Mouse (Mus musculus) kidney, adult 2 months (tissue): Measurements from ENCODE around the gene Fbxo3.

Experiments
- CTCF ChIP-seq: fragments of 200-500 bp; conservative IDR thresholded peaks from 2 replicates; pipeline ENCODE4 v1.5.1; 2011; ENCODE audit warnings: low read depth, mild to moderate bottlenecking, control low read depth, low read length, moderate library complexity, mixed read lengths; ENCODE audit not compliant: insufficient read depth, insufficient read length
- POLR2A ChIP-seq: fragments of 200-500 bp; IDR thresholded peaks from one replicate; pipeline ENCODE4 v1.6.1; 2011; ENCODE audit warnings: low read depth, low read length, control low read depth

DNA sequence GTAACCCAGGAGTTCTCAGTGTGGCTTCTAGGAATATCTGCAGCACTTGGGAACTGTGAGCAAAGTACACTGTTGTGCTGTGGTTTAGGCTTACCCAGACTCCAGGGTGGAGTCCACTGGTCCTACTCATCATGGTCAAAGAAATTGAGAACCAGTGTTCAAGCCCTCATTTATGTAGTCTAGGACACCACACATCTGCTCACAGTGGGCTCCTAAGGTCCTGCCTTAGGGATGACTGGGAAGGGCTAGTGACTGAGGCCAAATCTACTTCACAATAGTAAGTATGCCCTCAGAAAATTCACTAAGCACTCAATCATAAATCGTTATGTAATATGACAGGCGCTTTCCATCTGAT, 71.7 kb downstream of the Fbxo3 start:
- TF ChIP-seq CTCF (no peak), POLR2A (no peak)
